Mouse (Mus musculus): ENCODE measurements around the gene Nav2.

DNA sequence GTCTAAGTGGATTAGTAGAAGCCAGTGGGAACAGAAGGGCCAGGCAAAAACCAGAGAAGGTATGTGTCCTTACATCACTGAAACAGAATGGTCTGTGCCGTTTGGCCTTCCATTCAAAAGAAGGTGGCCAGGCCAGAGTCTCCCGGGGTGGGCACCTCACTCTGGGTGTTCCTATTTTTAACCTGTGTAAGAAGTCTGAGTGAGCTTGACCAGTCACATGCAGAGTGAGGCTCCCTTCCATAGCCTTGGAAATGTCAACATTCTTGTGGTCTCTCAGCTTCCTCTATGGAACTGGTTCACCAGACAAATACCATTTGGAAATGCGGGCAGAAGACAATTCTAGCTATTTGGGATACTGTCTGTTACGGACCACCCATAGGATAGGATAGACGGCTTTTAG lies 494.0 kb downstream of the Nav2 start:
- TF ChIP-seq POLR2A (IDR thresholded peaks at IDR 0.05; ENCODE audit: borderline replicate concordance, insufficient read depth, low read length) = no peak
- no peak for TF ChIP-seq CTCF (IDR thresholded peaks at IDR 0.05; ENCODE audit: borderline replicate concordance, insufficient read depth, low read depth, low read length)

Data from cerebellum, adult 2 months (tissue).